Mouse (Mus musculus): ENCODE results near the gene Acy3.
"Not testable (repeated sequence)": the region's sequence is repeated elsewhere in the genome, so short reads cannot be mapped to it uniquely, and the experiment has no call there.

Gene Acy3

DNA sequence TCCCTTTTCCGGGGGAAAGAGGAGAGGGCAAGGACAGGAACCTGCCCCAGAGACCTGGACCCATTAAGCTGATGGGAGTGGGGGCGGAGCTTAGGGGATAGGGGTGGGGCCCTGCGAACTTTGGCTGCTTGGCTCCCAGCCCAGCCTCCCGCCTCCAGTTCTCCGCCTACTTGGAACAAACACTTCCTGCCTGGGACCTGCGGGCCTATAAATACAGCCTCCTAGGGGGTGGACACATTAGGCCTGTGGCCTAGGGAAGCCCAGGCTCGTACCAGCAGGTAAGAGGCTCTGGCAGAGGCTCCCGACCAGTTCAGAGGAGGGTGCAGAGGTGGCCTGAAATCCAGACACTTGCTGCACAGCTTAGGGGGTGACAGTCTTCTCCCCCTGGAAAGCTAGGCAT lies at the start of gene Acy3:
Acy3 (plus strand) TSS at position 237 of the 400 bp plus-strand sequence.
- peak; percentile 97 for DNase-seq

DNA sequence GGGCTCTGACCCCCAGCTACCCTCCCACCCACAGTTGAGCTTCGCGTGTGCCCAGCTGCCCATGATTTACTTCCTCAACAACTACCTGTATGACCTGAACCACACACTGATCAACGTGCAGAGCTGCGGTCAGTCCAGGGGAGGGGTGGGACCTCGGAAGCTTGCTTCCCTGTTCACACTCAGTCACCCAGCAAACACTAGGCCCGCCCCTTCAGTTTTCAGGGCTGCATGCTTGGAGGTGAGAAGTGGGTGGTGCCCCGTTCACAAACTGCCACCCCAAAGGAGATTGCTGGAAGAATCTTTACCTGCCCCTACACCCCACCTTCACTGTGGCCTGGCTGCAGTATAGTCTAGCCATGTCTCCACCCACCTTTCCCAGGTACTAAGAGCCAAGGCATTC lies 44.1 kb upstream of the Acy3 start:
- DNase-seq: peak in 1 of 2 experiments; percentile 36

DNA sequence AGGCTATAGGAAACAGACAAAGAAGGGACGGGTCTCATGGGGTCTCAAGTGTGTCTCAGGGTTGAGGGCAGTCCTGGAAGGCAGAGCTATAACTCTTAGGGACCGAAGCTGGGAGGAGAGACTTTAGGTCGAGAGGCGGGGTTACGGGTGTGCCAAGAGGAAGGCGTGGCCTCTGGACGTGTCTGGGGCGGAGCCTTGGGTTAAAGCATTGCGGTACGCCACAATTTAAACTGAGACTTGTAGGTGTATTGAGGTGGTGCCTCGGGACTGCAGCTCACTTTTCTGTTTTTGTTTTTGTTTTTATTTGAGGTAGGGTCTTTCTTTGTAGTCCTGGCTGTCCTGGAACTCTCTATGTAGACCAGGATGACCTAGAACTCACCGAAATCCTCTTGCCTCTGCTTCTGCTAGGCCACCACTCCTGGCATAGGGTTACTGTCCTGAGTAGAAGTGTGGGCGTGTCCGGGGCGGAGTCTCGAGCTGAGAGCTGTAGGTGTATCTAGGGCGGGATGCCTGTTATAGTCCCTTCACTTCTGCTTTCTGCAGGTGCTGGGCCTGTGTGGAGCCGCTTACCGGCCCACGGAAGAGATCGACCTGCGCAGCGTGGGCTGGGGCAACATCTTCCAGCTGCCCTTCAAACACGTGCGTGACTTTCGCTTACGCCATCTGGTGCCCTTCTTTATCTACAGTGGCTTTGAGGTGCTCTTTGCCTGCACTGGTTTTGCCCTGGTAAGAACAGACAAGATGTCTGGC lies 43.2 kb upstream of the Acy3 start:
- peak; percentile 68 to 71 for DNase-seq

DNA sequence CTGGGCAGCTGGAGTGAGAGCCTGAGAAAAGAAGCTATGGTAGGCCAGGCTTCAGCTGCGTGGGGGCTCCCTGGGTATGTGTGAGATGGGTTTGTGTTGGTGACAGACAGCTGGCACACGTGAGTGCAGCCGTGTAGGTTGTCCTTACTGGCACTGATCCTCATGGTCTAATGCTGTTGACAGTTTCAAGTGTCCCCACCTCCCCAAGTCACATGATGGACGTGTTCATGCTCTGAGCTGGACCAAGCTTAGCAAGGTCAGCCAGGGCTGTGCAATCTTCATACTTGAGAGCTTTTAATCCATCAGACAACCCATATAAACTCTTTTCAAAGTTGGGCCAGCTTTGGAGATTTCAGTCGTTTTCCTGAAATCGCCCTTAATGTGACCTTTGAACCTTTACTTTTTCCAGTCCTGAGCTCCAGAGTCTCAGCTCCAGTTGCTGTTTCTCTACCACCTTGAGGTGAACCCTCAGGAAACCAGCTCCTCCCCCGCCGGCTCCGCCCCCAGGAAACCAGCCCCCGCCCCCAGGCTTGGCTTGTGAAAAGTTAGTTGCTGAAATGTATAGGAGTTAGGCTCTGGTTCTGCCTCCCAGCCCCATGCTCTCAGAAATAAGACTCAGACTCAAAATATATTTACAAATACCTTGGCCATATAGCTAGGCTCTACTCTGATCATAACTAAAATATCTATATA lies 40.4 kb upstream of the Acy3 start:
- DNase-seq: peak; percentile 74 to 87

DNA sequence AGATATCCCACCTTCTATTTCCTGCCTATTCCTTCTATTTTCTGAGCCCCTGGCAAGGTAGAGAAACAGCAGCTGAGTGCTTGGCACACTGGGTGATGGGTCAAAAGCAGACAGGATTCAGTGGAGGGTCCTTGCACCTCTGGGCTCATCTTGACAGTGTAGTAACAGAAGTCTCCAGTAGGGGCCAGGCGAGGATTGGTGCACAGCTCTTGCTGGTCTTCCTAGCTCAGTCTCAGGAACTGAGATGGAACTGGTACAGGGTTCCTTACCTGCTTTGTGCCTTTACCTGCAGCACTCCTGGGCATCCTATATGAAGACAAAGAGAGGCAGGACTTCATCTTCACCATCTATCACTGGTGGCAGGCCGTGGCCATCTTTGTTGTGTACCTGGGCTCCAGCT lies 39.7 kb upstream of the Acy3 start:
- peak; percentile 79 to 88 for DNase-seq

DNA sequence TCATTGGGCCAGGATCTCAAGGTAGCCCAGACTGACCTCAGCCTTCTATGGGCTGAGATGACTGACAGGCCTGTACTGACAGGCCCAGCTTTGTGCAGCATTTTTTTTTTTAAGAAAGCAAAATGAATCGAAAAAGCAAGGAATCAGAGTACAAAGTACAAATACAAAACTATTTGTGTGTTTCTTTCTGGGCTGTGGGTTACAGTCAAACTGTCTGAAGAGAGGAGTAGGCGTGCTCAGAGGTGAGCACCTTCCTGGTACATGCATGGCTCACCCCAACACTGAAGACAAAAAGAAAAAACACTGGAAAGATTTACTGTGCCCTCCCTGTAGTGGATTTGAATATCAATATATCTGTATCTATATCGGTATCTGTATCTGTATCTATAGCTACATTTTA lies 38.6 kb upstream of the Acy3 start:
- DNase-seq: no peak

DNA sequence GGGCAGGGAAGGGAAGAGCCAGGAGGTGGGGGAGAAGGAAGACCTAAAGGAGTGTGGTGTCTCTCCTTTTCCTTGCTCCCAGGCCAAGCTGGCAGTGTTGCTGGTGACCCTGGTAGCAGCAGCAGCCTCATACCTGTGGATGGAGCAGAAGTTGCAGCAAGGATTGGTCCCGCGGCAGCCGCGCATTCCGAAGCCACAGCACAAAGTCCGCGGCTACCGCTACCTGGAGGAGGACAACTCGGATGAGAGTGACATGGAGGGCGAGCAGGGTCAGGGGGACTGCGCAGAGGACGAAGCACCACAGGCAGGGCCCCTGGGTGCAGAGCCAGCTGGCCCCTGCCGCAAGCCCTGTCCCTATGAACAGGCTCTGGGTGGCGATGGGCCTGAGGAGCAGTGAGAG lies 37.8 kb upstream of the Acy3 start:
- peak; percentile 40 to 72 for DNase-seq

DNA sequence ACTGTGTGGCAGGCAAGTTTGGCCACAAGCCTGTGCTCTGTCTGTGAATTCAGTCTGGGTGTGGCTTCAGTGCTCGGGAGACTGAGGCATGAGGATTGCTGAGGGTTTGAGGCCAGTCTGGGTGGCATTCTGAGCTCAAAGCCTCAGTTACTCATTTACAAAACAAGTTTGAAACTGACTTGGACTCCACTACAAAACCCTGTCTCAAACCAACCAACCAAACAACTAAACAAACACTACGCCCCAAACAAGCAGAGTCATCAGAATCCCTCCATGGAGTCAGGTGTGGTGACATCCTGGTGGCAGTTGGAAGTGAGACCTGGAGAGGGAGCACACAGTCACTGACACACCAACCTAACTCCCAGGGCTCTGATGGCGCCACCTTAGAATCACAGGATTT lies 36.0 kb upstream of the Acy3 start:
- peak; percentile 48 to 62 for DNase-seq

DNA sequence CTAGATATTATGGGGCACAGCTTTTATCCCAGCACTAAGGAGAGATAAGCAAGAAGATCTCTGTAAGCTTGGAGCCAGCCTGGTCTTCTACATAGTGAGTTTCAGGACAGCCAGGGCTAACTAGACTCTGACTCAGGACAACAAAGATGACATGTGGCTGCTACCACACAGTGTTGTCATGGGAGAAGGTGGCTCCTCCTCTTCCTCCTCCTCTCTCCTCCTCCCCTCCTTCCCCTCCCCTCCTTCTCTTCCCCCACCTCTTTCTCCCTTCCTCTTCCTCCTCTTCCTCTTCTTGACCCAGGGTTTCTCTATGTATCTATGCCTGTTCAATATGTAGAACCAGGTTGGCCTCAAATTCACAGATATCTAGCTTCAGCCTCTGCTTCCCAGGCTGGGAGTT lies 34.9 kb upstream of the Acy3 start:
- no peak for DNase-seq

DNA sequence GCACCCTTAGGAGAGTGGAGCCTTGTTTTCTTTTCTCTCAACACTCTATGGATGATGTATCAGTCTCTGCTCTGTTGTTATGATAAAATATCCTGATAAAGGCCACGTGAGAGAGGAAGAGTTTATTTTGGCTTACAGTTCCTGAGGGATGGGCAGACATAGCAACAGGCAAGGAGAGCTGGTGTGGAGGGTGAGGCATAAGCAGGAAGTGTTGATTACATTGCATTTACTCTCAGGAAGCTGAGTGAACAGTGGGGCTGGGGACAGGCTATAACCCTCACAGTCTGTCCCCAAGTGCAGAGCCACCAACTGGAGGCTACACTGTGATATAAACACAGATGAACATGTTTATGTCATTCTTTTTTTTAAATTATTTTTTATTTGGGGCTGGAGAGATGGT lies 34.3 kb upstream of the Acy3 start:
- no peak for DNase-seq

DNA sequence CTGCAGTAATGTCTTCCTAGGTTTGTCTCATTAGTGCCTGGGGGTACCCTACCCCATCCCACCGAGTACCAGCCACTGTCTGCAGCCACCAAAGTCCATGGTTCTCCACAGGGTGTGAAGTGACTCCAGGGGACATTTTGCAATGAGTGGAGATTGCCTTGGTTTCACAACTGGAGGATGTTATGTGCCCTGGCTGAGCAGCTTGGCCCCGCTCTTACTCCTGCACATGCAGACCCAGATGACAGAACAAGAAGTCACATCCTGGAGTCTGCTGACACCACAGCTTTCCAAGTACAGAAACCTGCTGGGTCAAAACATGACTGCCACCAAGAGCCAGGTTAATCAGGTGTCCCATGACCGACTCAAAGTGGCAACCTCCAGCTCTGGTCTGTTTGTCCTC lies 31.3 kb upstream of the Acy3 start:
- peak in 1 of 2 experiments; percentile 55 for DNase-seq

DNA sequence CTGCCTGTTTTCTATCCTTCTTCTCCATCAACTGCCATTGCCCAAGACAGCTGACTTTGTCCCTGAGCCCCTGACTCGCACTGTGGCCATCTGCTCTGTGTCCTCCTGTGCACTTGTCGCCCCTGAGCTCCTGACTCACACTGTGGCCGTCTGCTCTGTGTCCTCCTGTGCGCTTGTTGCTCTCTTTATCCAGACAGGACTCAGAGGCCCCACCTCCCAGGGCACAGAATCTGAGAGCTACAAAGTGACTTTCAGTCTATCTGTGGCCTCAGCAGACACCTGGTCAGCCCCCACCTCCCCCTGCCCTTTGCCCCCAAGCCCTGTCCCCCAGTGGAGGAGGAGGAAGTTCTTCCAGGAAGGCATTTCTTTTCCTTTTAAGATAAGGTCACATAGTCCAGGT lies 30.6 kb upstream of the Acy3 start:
- DNase-seq: peak in 1 of 2 experiments; percentile 63

DNA sequence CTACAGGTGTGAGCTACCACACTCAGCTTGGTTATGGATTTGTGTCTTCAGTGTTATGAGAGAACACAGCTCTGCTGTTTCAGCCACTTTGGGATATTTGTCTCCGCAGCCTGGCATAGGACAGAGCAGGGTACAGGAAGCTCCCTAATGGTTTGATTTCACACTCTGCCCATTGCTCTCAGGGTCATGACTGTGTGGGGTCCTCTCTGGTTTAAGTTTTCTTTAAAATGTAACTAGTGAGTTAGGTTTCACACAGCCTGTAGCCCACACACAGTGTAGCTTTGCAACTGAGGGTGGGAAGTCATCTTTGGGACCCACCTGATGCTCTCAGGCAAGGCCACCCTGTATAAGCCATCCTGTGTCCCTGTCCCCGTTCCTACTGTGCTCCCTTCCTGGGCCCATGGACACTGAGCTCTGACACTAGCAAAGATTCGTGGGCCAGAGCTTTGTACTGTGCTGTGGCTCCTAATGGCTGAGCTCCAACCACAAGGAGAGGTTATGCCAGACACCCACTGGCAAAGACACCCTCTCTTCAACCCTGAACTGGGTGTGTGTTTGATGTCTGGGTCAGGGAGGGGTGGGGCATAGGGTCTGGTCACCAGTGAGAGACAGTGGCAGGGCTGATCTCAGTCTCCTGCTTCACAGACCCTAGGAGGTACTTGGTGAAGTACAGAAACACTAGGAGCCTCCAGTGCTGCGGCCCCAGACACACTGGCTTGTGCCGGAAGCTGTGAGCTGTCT lies 28.9 kb upstream of the Acy3 start:
- DNase-seq: peak; percentile 28 to 69

DNA sequence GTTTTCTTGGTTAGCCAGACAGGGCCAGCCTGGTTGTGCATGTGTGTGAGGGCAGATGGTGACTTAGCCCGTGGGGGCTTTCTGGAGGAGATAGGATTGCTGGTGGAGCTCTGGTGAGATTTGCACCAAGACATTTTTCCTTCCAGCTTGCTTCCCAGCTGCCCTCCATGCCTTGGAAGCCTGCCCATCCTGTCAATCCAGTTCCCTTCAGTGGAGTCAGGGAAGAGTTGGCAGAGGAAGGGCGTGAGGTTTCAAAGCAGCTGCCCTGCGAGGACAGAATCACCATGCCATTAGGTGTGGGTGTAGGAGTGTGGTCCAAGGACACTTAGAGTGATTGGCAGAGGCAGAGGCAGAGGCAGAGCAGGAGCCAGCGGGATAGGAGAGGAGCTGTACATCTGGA lies 27.9 kb upstream of the Acy3 start, which contains the start of gene Aldh3b3:
Aldh3b3 (plus strand) TSS at position 176 of the 400 bp plus-strand sequence.
- DNase-seq: peak; percentile 50 to 73

DNA sequence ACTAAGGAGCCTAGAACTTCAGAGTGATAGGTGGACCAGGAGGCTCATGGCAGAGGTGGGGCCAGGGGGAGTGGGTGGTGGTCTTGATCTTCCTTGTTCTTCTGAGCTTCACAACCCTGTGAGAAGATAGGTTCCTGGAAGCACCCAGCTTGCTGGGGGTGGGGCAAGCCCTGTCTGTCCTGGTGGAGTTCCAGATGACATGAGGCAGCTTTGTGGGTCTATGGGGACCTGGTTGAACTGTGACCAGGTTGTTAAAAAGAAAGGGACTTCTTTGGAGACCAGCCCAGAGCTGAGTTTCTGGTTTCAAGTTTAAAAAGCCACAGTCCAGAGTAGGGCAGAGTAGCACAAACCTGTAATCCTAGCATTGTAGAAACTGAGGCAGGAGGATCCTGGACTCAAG lies 27.3 kb upstream of the Acy3 start:
- DNase-seq: peak; percentile 62 to 82

DNA sequence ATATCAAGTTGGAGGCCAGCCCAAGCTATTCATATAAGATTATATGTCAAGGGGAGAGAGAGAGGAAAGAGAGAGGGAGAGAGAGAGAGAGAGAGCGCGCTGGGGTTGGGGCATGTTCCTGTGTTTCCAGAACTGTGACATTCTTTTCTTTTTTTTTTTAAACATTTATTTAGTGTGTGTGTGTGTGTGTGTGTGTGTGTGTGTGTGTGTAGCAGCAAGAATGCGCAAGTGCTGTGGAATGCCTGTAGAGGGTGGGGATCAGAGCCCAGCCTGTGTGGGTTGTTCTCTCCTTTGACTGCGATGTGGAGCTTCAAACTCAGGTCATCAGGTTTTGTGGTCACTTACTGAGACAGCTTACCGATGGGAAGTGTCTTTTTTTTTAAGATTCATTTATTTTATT lies 26.2 kb upstream of the Acy3 start:
- no peak for DNase-seq

DNA sequence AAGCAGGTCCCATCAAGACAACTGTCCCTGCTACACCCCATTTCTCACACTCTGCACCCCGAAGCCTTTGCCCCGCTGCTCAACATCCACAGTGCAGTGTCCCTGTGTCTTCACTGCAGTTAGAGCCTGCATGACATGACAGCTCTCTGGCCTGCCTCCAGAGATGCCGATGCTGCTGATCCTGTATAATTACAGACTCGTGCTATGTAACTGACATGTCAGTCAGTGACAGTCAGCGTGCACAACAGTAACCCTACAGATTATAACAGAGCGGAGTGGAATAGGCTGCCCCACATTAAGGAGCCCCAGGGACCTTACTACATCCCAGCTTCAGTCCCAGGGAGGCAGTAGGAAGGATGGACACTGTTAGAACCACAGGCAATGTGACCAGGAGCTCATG lies 24.6 kb upstream of the Acy3 start:
- DNase-seq: not testable (repeated sequence)

DNA sequence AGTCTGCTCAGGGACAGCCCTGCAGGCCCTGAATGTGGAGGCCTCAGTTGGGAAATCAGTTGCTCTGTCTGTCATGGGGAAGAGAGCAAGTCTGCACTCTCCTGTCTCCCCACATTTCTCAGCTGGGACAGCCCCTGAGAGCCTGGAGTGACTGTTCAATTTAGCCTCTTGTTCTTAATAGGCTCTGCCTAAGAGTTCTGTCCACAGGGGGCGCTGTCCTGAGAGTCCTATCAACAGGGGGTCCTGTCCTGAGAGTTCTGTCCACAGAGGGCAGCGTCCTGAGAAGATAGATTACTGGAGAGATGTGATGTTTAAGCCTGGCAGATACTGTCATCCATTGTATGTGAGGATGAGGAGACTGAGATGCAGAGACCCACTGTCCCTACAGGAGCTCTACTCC lies 23.9 kb upstream of the Acy3 start:
- DNase-seq: peak in 1 of 2 experiments; percentile 53

DNA sequence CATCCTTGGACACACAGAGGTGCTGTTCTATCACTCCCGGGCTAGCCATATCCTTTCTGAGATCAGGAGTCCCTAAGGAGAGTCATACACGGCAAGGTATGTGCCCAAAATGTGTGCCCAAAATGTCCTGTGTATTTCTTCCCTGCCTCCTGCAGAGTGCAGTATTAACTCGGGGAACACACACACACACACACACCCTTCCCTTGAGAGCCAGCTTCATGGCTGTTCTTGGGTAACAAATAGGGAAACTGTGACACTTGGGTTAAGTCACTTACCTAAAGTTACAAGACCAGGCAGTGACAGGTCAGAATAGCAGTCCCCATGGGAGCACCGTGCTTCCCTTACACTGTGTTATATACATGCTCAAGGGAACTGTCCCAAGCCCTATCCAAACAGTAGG lies 22.3 kb upstream of the Acy3 start:
- DNase-seq: no peak

DNA sequence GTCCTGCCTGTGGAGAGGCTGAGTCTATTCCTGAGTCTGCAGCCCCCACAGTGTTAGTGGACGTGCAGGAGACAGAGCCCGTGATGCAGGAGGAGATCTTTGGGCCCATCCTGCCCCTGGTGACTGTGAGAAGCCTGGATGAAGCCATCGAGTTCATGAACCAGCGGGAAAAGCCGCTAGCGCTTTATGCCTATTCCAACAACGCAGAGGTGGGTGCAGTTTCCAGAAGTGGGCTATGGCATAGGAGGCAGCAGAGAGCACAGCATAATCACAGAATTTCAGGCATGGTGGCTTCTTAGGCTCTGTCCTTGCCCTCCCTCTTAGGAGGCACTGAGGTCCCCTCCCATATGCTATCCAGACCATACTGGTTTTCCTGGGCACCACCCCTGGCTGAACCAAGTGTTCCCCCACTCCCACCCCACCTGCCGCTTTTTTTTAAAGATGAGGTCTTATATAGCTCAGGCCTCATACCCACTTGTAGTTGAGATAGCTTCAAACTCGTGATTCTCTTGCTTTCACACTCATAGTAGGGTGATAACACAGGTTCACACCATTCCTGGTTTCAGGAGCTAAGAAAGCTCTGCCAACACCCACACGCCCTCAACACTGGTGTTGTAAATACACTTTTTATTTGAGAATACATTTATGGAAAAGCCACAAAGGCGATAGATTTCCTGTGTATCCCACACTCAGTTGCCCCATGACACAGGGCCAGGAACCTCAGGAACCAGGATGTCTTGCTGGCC lies 19.9 kb upstream of the Acy3 start:
- no peak for DNase-seq

DNA sequence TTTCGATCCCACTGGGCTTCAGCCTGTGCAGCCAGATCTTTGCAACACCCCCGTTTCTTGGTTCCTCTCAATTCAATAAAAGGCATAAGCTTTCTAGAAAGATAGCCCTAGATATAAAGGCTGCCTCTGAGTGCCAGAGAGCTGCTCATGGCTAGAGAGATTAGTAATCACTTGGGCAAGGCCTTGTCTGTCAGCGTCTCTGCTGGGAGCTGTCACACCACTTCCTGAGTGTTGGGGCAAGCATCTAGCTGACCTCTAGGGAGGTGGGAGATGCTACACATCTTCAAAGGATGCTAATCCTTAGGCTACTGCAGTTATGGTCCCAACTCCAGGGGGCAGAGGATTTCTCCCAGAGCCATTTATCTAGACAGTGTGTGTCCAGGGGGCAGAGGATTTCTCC lies 19.1 kb upstream of the Acy3 start:
- DNase-seq: no peak

DNA sequence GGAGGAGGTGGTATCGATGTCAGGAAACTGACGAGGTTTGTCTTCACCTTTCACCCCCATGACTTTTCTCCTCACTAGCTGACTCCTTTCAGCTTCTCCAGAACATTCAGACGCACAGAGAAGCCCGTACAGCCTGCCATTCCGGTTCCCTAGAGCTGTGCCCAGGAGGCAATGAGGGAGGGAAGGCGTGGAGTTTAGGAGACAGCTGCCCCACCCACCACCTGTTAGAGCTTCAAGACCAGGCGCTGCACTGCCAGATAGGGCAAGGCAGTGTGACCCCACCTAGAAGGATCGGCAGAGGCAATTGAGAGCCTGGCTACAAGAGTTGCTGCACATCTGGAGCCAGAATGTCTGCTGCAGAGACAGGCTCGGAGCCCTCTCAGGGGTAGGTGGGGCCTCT lies 14.1 kb upstream of the Acy3 start, which contains the start of gene Aldh3b2:
Aldh3b2 (plus strand) TSS at position 100 of the 400 bp plus-strand sequence.
- DNase-seq: no peak

DNA sequence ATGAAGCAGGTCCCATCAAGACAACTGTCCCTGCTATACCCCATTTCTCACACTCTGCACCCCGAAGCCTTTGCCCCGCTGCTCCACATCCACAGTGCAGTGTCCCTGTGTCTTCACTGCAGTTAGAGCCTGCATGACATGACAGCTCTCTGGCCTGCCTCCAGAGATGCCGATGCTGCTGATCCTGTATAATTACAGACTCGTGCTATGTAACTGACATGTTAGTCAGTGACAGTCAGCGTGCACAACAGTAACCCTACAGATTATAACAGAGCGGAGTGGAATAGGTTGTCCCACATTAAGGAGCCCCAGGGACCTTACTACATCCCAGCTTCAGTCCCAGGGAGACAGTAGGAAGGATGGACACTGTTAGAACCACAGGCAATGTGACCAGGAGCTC lies 11.8 kb upstream of the Acy3 start:
- not testable (repeated sequence) for DNase-seq

All from kidney, postnatal 25 days (tissue).